Mouse (Mus musculus) forebrain, embryonic 11.5 days (tissue): ENCODE measurements at regions not wholly inside any gene's neighbourhood (a gene's known extent, or its start where the extent isn't known, plus 50 kb on each side); places are given as distances from the start of the nearest gene placed in this dataset.

Experiments used
- ATAC-seq: fragments of 200-750 bp; cut with Nextera tagmentation; replicated peaks from 2 replicates; pipeline ENCODE4 v1.8.0; 2017; ENCODE audit warnings: moderate TSS enrichment; ENCODE audit not compliant: low FRiP score
- DNase-seq: peaks from one replicate; pipeline ENCODE4 v3.0.0-alpha.2; 2017; ENCODE audit warnings: low spot score
- H3K27ac ChIP-seq: fragments of 300-500 bp; sonication (generic); 2 replicates; pipeline ENCODE4 v1.5.1; 2014; ENCODE audit warnings: low read depth, low read length
- H3K27me3 ChIP-seq: fragments of 300-500 bp; sonication (generic); 2 replicates; pipeline ENCODE4 v1.6.1; 2014; ENCODE audit warnings: mild to moderate bottlenecking, low read length, mixed read lengths; ENCODE audit not compliant: control insufficient read depth, insufficient read depth
- H3K36me3 ChIP-seq: fragments of 300-500 bp; sonication (generic); 2 replicates; pipeline ENCODE4 v1.6.1; 2014; ENCODE audit warnings: mild to moderate bottlenecking, low read length, moderate library complexity, mixed read lengths; ENCODE audit not compliant: control insufficient read depth, insufficient read depth
- H3K4me1 ChIP-seq: fragments of 300-500 bp; sonication (generic); replicated peaks from 2 replicates; pipeline ENCODE4 v1.6.1; 2014; ENCODE audit warnings: low read length, mixed read lengths; ENCODE audit not compliant: control insufficient read depth, insufficient read depth
- H3K4me2 ChIP-seq: fragments of 300-500 bp; sonication (generic); 2 replicates; pipeline ENCODE4 v1.6.1; 2014; ENCODE audit warnings: low read depth, mild to moderate bottlenecking, low read length, moderate library complexity, mixed read lengths; ENCODE audit not compliant: severe bottlenecking
- H3K4me3 ChIP-seq: fragments of 300-500 bp; sonication (generic); 2 replicates; pipeline ENCODE4 v1.5.1; 2014; ENCODE audit warnings: low read depth, low read length
- H3K9ac ChIP-seq: fragments of 300-500 bp; sonication (generic); 2 replicates; pipeline ENCODE4 v1.6.1; 2014; ENCODE audit warnings: low read length
- H3K9me3 ChIP-seq: fragments of 300-500 bp; sonication (generic); 2 replicates; pipeline ENCODE4 v1.6.1; 2016; ENCODE audit warnings: low read length, mixed read lengths; ENCODE audit not compliant: control insufficient read depth
- WGBS: fragments of 180-500 bp; shearing (Covaris S2); extraction: QIAGEN DNeasy Blood & Tissue Kit; methylation state at CpG from one replicate; pipeline ENCODE4 v1.1.7; 2014; 5-methylcytosine and 5-hydroxymethylcytosine counted together

DNA sequence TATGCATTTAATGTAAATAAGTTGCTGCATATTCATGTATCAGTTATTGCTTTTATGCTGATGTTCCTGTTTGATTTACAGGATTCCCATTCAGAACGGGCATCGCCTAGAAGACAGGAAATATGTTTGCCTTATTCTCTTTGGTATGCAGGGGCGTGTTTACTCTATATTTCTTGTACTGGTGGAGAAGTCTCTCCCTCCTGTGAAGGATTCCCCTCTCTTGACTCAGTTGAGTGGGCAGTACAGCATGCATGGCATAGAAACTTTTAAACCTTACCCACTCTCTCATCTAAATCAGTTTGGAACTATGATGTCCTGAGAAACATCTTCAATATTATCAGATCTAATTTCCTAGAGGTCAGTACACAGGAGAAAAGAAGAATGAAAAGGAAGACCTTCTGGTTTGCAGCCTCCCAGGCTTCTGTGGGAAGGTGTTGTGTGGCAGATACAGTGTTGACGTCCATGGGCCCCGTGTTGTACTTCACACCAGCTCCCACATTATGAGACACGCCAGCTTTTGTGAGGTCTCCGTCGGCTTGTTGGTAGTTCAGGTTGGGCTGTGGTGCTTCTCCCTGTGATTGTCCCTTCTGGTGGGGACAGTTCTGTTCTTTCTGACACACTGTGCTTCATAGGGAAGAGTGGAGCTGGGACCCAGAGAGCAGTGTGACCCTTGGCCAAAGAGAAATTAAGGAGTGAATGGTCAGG lies 58.4 kb upstream of the Ptprm start:
- no peak overlapping the region for H3K4me2 ChIP-seq

DNA sequence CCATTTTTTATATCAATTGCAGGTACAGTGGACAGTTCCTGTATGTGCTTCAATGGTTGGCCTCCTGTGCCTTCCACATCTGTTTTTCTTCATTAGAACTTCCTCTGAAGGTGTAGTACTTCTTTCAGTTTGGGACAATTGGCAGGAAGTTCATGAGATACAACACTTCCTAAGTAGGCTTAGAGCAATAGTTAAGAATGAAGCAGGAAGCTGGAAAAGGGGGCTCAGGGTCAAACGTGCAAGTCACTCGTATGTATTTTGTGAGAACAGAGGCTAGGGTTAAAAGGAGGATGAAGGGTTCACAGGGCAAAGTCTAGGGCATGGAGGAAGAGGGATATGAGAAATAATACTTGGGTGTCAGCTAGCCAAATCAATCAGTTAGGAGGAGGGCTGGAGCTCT lies 55.7 kb upstream of the Ptprm start:
- Histone ChIP-seq H3K27ac (no peak overlapping the region), H3K4me3 (no peak overlapping the region), H3K4me1 (no peaks in the 10 kb centered on the region), H3K9me3 (no peaks in the 10 kb centered on the region), H3K27me3 (no peaks in the 10 kb centered on the region), H3K4me2 (no peak overlapping the region), H3K36me3 (no peaks in the 10 kb centered on the region), H3K9ac (no peak overlapping the region)
- 87% methylated on average over 2 of the region's 2 CpGs for WGBS
- no peak for ATAC-seq
- no peak for DNase-seq

More for the DNA sequence above, 58.4 kb upstream of the Ptprm start:
- H3K27me3 ChIP-seq = no peaks in the 10 kb centered on the region
- no peaks in the 10 kb centered on the region for H3K9me3 ChIP-seq
- ATAC-seq = no peak
- no peak overlapping the region for H3K4me3 ChIP-seq
- H3K36me3 ChIP-seq = no peaks in the 10 kb centered on the region
- no peak overlapping the region for H3K9ac ChIP-seq
- 87% methylated on average over 8 of the region's 8 CpGs for WGBS
- H3K27ac ChIP-seq = no peak overlapping the region
- no peak for DNase-seq
- no peaks in the 10 kb centered on the region for H3K4me1 ChIP-seq

DNA sequence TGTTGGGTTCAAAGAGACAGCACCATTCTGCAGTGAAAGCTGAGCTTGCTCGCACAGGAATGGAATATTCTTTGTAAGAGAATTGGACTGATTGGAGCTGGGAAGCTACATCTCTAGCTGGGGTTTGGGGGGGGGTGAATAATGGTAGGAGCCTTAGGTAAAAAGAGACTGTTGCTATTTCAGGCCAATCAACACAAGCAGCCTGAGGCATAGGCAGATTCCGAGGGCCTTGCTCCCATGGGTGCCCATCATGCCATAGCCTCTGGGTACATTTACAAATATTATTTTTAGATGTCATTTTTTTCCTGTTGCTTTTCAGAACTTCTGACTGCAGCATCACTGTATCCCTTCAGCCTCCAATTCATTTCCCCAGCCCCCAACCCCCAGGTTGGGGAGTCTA lies 51.7 kb upstream of the Ptprm start:
- no peak overlapping the region for H3K4me3 ChIP-seq
- H3K4me2 ChIP-seq = no peak overlapping the region
- H3K9me3 ChIP-seq = no peaks in the 10 kb centered on the region
- DNase-seq (no peak), ATAC-seq (no peak)
- no peaks in the 10 kb centered on the region for H3K4me1 ChIP-seq
- 91% methylated on average over 2 of the region's 2 CpGs for WGBS
- no peaks in the 10 kb centered on the region for H3K36me3 ChIP-seq
- no peak overlapping the region for H3K9ac ChIP-seq
- H3K27me3 ChIP-seq = no peaks in the 10 kb centered on the region
- H3K27ac ChIP-seq = no peak overlapping the region
